Mouse (Mus musculus) forelimb bud, embryonic 11.5 days (tissue): ENCODE data around the gene Tspan9.

Source experiments
- DNase-seq: peaks from one replicate; pipeline ENCODE4 v3.0.0-alpha.2; 2012; ENCODE audit warnings: low read depth, low spot score

The Tspan9 gene

DNA sequence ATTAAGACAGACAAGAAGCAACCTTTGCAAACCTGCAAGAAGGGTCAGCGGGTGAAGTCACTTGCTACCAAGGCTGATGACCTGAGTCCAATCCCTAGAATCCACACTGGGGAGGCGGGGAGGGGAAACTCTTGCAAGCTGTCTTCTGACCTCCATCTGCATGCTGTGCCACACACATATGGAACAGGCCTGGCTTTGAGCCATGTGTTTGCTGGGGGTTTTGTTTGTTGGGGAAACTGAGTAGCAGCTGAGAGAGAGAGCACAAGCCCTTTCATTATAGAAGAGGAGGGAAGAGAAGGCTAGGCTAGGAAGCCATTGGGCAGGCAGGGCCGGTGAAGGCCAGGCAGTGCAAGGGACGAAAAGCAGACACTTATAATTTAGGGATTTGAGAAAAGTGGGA lies 123.3 kb downstream of the Tspan9 start:
- no peak for DNase-seq

DNA sequence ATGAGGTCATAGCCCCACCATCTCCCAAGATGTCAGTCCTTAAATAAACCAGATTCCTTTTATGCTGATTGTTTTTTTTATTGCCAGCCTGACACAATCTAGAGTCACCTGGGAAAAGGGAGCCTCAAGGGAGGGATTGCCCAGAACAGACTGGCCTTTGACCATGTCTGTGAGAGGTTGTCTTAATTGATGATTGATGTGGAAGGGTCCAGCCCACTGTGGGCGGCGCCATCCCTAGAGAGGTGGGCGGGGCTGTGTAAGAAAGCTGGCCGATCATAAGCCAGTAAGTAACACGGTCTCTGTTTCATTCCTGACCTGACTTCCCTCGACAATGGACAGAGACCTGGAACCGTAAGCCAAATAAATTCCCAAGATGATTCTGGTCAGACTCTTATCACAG lies 124.3 kb downstream of the Tspan9 start:
- no peak for DNase-seq

DNA sequence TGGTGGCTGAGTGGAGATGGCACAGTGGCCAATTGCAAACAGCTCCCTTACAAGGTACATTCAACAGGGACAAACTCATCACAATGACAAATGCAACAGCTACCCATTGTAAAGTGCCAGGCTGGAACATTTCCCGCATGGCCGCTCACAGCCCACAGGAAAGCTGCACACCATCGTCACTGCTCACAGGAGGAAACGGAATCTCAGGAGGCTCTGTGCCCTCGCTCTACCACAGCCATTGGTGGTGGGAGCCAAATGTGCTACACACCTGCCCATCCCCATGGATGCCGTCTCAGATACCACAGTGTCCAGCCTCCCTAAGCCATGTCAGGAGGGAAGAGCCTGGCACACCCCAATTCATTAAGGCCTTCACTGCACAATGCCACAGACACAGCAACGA lies 128.1 kb downstream of the Tspan9 start:
- DNase-seq: no peak

DNA sequence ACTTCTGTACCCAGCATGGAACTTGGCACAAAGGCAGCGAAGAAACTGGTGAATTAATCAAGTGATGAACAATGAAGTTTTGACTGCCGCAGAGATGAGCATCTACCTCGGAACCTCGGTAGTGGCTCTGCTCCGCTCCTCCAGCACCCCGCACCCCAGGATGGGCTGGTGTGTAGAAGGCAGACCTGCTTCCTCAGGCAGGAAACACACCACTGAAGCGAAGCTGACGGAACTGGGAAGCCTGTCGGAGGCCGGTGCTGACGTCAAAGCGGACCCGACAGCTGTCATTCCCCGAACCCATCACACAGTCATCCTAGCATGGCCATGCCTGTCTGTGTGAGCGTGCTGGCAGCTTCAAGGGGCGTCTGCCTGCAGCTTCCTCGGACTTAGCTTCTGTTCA lies 131.6 kb downstream of the Tspan9 start:
- DNase-seq: no peak

DNA sequence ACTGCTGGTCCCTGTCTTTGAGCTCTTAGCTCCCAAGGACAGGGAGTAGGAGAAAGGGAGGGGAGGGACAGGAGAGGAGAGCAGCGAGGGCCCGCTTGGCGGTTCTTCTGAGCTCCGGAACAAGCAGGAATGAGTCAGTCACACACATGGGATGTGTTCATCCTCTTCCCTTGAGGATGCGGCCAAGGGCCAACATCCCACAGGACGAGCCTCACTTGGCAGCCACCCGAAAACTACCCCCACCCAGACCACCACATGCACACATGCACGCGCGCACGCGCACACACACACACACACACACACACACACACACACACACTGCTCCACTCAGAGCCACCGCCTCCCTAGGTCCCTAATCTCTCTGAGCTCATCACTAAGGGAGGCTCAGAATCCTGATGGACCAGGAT lies 132.3 kb downstream of the Tspan9 start:
- DNase-seq: no peak

DNA sequence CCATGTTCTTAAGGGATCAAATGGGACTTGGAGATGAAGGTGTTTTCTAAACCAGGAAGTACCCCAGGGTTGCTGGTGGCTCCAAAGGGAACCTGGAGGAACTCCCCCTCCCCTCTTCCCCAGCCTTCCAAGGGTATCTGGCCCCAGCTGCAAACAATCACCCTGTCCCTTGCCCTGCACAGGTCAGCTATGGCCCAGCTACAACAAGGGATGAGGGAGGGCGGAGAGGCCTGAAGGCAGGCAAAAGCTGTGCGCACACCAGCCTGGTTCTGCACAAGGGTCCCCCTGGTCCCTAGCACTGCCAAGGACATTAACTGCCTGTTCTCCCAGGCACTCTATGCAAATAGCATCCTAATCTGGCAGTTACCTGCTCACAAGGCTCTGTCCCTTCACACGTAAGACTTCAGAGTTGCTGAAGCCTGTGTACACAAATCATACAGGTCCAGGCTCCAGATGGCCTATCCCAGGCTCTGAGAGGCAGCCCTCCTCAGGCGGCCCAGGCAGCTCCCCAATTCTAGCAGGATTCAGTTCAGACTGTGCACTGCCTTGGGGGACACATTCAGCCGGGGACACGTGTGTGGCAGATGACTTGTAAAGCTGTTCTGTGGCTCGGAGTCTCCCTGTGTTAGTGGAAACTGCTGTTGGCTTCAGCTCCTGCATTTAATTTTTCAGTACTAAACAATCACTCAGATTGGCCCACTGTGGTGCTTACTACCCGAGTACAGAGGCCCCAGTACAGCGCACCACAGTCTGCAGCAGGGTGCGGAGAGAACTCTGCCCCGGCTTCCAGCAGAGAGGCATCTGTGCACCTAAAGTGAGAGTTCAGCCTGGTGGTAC lies 133.0 kb downstream of the Tspan9 start:
- DNase-seq: peak; percentile 62

DNA sequence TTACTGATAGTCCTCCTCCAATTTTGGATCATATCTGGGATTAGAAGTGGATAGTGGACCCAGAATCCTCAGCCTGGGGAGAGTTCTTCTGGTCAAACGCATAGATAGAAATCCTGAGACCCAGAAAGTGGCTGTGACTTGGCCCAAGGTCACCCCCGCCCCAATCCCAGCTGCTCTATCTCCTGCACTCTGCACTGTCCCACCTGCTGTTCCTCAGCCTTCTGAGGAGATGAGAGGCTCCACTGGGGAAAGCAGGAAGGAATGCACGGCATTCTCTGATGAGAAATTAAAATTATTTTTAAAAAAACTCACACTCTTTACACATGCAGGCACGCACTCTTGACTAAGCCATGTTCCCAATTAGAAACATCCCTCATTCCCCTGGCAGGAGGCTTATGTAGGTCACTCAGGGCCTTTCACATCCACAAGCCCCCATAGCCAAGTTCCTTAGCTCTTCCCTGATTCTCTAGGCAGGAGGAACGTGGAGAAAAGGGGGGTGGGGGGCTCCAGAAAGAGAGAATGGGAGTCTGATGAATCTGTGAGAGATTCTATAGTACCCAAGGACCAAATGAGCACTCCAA lies 135.3 kb downstream of the Tspan9 start:
- no peak for DNase-seq

DNA sequence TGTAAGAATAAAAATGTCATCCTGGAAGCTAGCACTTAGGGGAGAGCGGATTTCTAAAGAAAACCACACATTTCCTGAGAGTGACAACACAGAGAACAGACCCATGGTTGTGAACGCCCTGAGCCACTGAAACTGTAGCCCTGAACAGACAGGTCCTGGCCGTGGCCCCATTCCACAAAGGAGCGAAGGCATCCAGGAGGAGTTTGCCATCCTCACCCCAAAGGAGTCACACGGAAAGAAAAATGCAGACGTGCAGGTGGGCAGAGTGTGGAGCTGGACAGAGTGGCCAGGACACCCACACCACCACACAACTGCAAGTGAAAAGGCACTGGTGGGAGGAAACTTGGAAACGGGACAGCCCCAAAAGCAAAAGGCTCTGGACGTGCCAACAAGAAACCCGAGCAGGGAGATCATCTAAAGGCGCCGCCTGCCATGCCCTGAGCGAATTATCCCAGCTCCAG lies 136.1 kb downstream of the Tspan9 start:
- no peak for DNase-seq

DNA sequence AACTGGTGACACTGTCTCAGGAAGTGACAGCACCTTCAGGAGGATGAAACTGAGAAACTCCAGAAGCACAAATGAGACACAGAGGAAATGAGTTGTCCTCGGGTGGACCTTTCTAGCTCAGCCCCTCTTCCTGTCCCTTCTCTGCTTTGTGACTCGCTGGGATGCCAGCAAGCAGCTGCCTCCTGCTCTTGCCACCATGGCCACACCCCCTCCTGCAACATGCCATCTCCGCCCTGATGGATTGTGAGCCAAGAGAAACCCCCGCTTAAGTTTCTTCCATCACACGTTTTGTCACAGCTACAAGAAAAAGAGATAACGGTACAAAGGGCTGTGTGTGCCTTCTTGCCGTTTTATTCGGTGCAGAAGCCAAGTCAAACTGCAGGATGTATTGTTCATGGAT lies 137.2 kb downstream of the Tspan9 start:
- DNase-seq: no peak

DNA sequence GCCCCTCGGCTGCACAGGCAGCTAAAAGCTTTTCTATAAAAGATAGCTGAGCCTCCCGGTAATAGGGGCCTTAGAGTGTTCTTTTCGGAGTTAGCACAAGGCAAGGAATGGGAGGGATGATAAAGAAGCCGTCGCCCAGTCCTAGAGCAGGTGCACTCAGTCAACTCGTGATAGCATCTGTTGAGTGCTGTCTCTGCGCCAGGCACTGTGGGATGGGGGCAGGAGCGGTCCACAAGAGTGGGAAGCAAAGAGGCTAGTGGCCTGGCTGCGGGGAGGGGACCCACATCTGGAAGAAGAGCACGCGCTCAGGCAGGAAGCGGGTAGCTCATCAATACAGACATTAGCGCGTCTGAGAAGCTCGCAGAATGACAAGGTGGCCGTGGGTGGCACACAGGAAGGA lies 138.8 kb downstream of the Tspan9 start:
- DNase-seq: no peak

DNA sequence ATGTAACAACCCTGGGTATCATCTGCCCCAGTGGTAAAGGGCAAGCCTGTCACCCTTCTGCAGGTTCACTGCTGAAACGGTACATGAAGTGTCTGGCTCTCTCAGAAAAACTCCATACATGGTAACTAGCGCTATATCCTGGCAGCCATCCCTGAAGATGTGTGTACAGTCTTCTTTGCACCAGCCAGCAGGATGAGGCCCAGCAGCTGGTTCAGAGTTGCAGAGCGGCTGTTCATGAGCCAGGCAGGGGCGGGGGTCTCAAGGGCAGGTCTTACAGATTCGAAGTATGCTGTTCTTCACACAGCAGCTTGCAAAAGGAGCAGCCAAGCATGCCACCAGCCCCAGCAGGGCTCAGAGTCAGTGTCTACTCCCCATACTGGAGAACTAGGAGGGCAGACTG lies 139.9 kb downstream of the Tspan9 start:
- DNase-seq: no peak

DNA sequence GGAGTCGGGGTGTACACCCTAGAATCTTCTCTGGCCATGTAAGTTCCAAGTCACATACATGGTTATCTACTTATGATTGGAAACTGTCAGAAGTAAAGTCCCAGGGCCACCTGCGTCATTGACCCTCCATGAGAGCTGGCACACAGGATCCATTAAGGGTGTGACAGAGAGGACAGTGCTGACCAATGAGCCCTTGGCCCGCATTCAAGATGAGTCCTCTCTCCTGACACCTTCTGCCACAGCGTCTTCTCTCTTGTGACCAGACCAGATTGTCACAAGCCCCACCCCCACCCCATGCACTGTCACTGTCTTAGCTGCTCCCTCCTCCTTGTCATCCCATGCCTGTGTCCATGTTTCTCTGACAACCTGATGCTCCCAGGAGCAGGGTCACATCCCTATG lies 140.7 kb downstream of the Tspan9 start:
- no peak for DNase-seq

DNA sequence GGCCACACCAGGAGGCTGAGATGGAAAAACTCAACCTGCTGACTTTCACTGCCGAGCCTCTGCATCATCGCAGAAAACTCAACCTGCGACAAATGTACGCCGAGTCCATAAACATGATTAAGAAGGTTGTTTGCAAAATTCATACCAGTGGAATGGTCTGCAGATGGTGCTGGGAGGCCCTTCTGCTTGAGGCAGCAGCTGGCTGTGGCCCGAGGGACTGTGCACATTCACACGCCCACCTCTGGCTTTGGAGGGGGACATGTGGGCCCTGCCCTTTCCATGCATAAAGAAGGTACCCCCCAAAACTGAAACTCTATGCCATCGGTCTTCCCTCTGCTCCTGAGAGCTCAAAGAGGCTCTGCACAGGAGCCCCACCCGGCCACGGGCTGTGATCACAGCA lies 141.3 kb downstream of the Tspan9 start:
- DNase-seq: no peak

DNA sequence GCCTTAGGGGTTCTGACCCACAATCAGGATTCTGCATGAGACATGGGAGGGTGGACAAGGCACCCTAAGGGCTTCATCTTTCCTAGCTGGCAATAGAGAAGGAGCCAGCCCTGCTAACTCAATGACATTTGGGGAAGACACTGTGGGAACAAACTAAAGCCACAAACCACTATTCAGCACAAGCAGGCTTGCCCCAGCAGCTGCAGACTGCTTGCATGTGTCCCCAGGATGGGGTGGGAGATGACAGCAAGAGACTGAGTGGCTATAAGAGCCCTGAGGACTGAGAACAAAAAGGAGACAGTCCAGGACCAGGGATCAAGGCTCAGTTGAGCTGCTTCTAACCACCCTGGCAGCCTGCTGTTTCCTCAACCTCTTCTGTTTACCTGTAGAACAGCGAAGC lies 141.8 kb downstream of the Tspan9 start:
- no peak for DNase-seq

DNA sequence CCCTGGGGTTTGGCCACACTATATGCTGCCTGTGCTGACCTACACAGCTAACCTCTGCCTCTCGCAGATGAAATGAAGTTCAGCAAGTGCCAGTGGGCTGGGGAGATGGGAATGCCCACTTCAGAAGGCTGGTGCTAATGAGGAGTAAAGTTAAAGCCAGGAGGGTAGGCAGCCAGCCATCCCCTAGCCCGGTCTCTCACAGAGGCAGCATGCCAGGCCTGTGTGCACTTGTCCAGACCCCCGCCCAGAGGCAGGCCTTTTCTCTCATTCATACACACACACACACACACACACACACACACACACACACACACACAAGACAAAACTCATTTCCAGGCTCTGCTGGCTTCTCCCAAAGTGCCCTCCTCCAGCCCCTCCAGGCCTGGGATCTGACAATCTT lies 142.6 kb downstream of the Tspan9 start:
- no peak for DNase-seq

DNA sequence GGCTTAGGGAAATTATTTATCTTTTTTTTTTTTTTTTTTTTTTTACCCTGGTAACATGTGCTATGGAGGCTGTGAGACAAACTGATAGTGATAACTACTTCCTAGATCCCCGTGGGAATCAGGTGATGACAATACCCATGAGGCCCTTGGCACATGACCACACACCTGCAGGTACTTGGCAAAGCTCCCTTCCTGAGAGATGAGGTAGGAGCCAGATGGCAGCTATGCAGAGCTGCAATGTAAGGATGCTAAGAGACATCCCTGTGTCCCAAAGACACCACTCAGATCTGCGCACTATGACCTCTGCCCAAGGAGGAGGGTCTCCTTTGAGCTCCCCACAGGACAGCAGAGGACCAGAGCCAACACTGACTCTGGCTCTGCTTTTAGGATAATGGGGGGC lies 144.3 kb downstream of the Tspan9 start:
- no peak for DNase-seq

DNA sequence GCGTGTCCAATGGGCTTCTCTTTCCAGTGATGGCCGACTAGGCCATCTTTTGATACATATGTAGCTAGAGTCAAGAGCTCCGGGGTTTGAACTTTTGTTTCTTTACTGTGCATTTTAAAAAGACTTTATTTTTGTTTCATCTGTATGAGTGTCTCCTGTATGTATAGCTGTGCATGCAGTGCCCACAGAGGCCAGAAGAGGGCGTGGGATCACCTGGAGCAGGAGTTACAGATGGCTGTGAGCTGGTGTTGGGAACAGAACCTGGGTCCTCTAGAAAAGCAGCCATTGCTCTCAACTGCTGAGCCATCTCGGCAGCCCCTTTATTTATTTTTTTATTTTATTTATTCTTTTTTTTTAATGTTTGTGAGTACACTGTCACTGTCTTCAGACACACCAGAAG lies 146.5 kb downstream of the Tspan9 start:
- no peak for DNase-seq

DNA sequence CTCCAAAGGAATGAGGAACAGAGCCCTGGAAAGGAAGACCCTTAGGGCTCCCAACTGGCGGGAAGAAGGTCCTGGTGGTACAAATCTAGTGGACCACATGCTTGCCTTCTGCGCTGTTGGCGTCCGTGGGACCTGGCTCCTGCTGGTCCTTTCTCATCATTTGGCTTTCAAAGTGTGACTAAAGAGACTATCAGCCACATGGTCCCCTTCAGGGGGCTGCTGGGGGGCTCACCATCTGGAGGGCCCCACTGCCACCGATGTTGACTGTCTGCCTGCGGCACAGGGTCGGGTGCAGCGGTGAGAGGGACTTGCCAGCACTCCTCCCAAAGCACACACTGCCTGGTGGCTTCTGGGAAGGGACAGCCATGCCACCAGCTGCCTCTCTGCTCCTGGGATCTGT lies 150.4 kb downstream of the Tspan9 start:
- no peak for DNase-seq

DNA sequence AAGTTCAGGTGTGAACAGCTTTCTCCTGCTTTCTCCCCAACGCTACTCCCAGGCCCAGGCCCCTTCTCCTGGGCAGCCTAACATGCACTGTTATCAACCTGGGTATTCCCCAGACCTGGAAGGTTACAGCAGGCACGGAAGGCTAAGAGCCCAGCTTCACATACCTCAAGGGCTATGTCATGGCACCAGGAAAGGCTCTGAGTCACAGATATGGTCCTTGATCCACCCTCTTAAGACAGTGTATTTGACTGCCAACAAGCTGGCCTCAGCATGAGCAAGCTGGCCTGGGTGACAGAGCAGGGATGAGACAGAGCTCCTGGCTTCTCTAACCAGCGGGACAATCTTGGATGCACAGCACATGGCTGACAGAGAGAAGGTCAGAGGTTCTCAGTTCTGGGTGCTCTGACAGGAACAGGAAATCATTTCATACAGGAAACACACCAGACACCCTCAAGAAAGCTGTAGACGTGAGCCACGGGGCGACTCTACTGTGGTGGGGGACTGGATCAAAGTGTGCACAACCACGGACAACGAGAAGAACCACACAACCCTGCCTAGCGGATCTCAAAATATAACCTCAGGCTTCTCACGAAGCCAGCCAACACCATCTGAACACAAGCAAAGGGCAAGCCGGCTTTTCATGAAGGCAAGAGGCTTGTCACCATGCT lies 151.8 kb downstream of the Tspan9 start:
- no peak for DNase-seq

DNA sequence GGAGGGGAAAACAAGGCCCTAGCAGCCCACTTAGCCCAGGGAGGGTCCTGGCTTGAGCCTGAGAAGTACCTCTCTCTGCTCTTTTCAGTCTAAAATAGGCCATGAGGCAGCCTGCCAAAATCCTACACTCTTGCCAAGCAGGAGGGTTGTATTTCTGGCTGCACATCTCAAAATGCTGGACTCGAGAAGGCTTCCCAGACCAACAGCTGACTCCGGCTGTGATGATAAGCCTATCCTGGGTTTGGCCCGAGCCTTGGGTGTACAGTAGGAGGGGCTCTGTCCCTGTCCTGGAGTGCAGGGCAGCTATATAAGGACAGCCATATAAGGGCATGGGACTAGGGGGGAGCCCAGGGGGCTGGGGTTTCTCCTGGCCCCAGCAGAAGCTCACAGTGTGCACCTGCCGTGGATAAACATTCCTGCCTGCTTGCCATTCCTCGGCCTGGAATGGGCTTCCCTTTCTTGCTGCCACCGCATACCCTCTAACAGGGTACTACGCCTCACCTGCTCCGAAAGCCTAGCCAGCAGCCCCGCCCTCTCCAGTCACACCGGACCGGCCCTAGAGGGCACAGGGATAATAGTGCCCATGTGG lies 153.7 kb downstream of the Tspan9 start:
- DNase-seq: no peak

DNA sequence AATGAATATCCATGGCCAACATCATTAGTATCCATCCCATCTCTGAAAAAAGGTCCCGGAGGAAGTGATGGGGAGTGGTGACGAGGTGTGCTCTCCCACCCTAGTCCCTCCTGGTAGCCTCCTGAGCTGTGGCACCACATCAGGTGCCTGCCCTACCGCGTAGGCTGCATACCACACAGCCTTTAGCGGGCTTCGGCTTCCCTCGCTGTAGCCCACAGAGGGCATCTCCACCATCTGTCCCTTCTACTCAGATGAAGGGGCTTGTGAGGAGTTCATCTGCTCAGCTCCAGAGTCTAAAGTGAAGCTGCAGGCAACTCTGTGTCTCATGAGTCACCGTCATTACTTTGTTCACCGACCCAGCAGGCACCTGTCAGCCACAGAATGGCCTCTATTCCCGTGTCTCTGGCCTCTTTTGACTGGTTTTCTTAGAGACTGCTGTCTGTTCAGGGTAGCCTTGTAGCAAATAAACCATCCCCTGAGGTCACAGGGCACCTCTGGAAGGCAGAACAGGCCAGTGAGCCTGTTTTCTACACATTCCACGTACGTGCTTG lies 154.4 kb downstream of the Tspan9 start:
- no peak for DNase-seq

DNA sequence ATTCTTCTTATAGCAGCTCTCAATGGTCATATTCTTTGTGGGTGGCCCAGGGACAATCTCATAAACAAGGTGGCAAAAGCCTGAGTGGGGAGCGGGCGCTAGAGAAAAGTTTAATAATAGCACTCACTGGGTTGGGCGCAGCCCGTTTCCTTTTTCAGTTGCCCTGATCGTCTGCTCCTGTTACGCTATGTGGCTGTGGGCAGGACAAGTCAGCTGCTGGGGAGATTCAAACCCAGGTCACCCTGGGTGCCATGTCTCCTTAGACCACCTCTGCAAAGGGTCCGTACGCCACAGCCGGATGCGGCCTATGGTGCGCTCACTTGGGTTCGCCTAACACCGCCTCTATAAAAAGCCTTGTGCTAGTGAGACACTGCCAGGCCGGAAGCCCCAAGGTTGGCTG lies 156.0 kb downstream of the Tspan9 start:
- DNase-seq: no peak
